Mouse (Mus musculus): ENCODE results near the gene Tor1aip2.

DNA sequence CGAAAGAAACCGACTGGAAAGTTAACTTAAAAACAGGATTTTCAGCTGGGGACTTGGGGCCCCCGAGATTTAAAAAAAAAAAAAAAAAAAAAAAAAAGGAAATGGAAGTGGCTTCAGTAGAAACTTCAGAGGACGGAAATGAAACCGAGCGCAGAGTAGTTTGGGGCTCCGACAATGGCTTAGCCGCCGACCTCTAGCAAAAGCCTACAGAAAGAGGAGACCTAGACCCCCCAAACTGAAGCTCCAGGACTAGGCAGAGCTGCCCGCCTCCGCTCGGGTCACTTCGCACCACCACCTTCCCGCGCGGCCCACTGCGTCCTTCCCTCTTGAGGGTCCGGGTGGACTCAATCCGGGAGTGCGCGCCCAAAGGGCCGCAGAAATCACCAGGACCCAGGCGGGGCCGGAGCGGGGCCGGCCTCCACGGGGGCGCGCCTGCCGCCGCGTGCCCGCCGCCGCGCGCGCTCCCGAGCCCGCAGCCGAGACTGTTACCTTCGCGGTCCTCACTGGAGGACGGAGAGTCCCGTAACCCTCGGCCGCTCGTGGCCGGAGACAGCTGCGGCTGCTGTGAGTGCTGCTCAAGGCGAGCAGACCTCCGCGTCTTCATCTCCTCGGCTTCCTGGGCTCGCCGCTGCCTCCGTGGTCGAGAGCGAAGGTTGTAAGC lies at the start of gene Tor1aip2:
- TF ChIP-seq TAL1 (IDR thresholded peaks at IDR 0.05; ENCODE audit: low read length) (no peak), GATA1 (IDR thresholded peaks at IDR 0.05; ENCODE audit: low read length) (no peak)
